Mouse (Mus musculus): ENCODE data around the gene Ptprd.

Gene Ptprd

DNA sequence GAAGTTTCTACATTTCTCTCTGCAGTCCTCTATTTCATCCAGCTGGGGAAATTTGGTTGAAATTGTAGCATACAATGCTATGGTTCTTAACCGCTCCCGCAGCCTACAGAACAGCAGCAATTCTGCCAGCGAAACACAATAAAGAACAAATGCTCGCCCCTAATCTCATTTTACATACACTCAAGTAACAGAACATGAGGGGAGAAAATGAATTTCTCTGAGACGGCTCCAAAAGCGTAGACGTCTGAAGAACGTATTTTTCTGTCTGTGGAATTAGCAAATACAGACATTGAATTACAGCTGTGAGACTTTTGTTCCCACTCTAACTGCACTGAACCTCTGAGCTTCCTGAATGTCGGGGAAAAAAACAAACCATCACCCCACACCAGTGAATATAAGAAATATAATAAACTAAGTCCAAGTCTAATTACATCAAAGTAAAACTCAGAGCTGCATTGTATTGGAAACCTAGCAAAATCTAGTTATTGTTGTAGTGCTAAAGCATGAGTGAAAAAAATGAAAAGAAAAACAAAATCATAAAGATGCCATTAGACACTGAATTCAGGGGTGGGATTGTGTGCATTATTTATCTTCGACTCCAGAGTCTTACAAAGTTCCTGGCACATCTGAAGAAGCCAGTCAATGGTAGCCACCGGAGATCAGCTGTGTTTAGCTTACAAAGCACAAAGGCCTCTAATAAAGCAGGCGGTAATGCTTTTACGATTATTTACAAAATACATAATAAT lies 2187.8 kb downstream of the Ptprd start:
- no peak for DNase-seq (ENCODE audit: low spot score)

DNA sequence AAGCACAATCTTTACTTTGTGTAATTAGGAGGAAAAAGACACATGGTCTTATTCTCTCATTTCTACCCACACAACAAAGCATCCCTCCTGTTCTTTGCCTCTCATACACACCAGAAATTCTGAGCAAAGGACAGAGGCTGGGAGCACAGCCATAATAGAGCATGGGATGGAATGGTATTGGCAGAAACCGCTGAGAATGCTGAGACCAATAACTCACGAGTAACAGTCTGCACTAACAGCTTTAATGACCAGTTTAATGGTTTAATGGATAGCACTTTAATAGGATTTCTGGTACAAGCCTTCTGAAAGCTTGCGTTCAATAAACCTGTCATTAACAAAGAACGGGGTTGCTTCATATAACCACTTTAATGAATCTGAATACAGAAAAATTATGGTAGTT lies 2190.1 kb downstream of the Ptprd start:
- no peak for DNase-seq (ENCODE audit: low spot score)

DNA sequence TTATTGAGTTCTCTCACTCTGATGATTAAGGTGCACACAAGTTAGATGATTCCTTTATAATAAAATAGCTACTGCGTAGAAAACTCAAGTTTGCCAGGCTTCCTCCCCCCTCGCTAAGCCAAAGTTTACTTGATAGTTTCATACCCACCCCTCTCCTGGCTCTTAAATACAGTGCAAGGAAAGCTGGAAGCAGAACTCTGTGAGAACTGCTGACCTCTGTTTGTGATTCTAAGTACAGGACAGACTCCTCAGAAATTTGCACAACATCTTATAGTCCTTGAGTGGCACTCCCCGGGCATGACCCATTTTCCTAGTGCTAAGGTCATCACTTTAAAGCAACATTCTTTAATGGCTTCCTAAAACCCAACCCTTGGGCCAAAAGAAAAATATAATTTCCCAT lies 2196.7 kb downstream of the Ptprd start:
- DNase-seq (ENCODE audit: low spot score), result no peak

DNA sequence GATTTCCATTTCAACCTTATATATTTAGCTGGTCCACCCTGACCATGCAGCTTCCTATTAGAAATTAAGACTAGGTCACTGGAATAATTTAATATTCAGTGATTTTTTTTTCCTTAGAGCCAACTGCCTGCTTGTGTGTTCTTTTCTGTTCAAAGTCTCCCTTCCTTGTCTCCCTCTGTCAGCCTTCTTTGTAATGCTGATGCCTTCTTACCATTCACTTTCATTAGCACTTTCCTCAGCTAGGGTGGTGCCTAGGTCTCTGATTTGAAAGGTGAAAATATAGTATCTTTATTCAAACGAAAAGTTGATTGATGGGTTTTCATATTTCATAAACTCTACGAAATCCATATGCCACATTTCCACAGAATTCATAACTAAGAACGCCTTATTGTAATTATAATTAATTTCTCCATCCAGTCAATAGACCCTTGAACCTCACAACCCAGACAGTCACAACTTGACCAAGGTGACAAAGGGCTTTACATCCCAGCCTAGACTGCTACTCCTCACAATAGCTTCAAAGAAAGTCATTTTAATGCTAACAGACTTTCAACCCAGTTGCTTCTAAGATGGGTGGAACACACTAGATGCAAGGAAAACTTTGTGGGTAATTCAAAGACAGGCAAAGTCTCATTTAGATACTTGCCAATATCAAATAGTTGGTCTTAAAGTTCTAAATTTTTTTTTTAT lies 2197.5 kb downstream of the Ptprd start:
- no peak for DNase-seq (ENCODE audit: low spot score)

DNA sequence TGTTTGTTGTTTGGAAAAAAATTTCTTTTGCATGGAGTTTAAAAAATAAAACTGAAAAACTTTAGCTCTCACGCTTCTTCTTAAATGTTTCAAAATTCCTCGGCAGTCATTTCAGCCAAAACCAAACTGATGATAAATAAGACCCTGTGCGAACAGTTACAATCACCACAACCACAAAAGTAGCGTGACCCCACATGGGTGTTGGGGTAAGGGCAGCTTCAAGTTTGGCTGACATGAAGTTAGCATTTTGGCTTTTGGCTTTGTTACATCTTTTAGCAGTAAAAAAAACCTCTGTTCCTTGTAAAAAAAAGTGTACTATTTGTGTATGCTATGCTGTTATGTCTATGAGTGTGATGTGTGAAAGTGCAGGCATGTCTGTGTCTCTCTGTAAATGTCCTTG lies 2203.2 kb downstream of the Ptprd start:
- DNase-seq (ENCODE audit: low spot score), result no peak

DNA sequence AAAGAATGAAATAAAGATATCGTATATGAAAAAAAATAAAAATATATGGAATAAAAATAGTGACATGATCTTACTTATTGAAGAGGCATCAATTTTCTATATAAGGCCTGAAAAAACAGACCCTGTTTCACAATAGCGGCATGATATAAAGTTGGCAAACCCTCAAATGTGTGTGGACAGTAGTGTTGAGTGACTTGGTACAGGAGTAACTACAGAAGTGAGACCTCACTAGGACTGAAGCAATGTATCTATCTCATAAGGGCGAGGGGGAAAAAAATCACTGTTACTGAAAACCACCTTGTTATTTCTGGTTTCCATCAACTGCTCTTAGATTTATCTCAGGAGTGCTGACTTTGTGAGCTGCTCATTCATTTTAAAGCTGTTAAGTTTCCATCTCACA lies 2204.5 kb downstream of the Ptprd start:
- DNase-seq (ENCODE audit: low spot score), result no peak

DNA sequence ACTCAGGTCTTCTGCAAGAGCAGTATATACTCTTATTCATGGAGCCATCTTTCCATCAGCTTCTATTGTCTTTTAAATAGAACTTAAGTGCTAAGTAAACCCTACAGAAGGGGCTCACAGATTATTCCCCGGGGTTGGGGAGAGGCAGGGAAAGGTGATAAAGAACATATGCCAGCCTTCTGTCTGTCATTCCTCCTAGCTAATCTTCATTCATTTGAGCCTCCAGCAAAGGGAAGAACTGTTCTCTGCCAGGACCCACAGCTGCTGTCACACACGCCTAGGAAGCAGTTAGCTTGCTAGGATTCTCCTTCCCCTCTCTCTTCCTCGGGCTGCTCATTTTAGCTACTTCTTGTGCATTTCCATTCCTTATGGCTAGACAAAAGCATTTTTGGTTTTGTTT lies 2205.0 kb downstream of the Ptprd start:
- DNase-seq (ENCODE audit: low spot score), result no peak

DNA sequence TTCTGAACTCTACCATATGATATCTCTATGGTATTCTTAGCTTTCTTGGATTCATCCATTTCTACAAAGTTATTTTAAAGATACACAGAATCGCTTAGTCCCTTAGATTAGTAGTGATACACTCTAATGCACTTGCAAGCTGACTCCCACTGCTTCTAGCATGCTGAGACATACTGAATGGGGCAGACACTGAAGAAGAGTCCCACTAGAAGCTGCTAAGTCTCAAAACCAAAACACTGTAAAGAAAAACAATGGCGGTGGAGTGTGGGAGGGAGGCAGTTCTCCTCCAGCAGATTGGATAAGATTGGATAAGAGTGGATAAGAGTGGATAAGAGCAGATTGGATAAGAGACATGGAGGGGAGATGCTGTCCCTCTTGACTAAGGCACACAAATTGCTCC lies 2207.6 kb downstream of the Ptprd start:
- DNase-seq (ENCODE audit: low spot score), result no peak

DNA sequence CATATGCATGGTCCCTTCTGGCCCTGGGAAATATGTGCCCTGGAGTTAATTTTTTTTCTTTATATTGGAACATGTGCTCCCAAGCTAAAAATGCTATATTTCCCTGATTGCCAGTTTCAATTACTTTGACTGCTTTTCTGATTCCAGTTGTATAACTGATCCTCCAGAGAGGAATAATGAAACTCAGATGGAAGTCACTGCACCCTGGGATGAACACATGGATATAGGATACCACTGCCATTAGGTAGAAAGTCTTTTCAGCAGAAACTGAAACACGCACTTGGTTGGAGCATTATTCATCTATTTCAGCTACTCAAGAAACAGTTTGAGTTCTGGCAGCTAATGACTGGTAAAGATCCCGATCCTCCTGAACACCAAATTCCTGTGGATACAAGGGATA lies 2211.5 kb downstream of the Ptprd start:
- no peak for DNase-seq (ENCODE audit: low spot score)

DNA sequence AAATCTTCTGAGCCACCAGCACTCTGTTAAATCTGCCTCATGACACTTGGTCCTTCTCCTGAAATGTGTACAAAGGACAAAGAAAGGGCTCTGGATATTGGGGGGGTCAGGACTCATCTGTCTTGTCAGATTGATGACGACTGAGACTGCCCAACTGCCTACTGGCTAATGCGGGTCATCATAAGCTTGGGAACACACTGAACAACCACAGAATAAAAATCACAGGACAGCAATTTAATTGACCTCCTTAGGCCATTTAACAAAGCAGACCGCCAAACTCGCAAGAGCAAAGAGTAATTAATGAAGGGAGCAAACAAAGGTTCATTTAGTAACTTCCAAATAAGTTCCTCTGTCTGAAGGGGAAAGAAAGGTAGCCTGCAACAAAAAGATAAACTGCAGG lies 2215.9 kb downstream of the Ptprd start:
- DNase-seq (ENCODE audit: low spot score), result no peak

DNA sequence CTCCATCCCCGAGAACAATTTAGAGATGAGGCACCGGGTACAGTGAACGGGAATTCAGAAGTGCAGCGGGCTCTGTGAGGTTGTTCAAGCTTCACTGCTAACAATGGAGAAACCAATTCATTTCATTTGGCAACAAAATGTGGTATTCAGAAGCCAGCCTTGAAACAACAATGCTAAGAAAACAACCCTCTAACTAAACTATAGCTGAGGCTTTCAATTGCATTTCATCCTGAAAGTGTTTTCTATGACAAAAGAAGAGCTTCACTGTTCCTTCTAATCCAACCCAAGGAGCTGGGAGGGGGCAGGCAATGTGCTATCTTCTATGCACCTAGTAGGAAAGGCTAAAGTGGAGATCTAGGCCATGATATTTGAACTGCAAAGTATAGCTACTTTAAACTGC lies 2217.2 kb downstream of the Ptprd start:
- DNase-seq (ENCODE audit: low spot score), result no peak

DNA sequence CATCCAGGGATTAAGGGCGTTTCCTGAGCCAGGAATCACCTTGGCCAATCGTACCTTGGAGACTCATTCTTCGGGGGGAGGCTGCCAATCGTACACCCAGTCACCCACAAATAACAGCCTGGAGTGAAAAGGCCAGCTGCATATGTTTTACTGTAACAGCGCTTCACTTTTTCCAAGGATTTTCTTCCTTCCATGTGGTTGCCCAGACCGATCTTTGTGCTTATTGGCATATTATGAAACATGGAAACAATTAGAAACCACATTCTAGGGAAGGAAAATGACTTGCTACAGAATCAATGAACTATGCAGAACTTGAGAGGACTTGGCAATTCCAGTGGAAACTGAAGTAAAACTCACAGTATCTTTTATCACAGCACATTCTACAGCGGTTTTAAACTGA lies 2218.7 kb downstream of the Ptprd start:
- DNase-seq (ENCODE audit: low spot score), result no peak

DNA sequence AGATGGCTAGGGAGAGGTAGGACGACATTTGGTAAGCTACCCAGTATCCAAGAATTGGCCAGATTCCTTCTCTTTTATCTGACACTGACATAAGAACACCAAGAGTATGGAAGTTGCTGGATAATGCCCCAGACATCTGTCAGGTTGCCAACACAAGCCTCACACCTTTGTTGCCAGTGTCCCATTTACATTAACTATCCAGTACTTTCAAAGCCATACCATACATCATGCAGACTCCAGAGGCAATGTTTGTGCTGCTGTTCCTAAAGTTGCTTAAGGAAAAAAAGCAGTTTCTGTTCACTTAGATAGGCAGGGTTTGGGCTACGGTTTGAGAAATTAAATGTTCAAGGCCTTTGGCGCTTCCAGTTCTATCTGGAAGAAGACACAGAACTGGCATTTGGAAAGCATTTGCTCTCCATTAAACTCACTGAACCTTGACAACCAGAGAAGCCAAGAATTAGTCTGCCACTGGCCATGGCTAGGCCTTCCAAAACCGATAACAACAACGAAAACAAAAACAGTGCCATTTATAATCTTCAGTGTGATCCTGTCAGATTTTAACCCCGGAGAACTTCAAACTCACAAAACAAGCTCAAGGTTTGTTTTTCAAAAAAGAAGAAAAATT lies 2220.0 kb downstream of the Ptprd start:
- DNase-seq (ENCODE audit: low spot score), result no peak

DNA sequence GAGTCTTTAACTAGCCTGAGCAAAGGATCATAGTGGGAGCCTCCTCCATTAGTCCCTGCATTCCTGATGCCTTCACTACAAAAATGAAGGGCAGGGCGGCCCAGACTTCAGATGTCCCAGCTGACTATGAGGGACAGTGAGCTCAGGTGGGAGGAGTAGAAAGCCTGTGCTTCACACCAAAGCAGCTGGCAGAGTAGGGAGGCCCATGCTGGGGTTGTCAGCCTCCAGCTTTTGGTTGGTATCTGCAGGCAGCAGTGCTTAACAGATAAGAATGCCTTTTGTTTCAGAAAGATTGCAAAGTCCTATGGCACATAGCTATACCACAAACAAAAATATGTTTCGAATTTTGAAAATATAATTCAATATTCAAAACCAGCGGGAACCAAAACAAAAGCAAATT lies 2237.0 kb downstream of the Ptprd start:
- DNase-seq (ENCODE audit: low spot score), result no peak

DNA sequence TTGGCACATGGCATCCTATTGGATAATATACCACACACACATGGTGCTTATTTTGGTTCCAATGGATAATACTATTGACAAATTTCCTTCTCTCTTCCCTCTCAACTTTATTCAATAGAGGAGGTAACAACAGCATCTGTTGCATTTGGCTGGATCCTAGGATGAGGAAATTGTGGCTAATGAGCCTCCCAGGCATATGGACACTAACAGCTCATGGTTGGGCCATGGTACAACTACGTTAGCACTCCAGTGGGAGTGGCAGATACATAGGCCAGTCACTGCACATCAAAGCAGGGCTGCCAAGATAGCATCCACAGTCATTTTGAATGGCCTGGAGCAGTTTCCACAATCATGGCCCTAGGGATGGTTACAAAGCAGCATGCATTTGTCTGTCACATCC lies 2238.4 kb downstream of the Ptprd start:
- no peak for DNase-seq (ENCODE audit: low spot score)

DNA sequence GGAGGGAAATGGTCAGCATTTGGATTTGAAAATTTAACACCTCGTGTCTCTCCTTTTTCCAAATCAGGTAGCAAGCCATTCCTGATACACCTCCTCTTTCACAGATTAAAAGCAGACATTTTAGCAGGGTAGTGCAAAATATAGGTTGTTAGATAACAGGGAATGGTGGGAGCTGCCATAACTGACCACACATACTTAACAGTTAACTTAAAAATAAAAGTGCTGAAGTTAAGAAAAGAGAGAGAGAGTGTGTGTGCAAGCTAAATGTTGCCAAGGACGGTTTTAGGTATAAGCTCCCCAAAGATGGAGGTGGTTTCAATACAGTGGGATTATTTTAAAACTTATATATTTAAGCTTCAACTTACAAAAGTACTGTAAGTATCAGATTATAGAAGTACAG lies 2241.8 kb downstream of the Ptprd start:
- DNase-seq (ENCODE audit: low spot score), result peak; percentile 14

DNA sequence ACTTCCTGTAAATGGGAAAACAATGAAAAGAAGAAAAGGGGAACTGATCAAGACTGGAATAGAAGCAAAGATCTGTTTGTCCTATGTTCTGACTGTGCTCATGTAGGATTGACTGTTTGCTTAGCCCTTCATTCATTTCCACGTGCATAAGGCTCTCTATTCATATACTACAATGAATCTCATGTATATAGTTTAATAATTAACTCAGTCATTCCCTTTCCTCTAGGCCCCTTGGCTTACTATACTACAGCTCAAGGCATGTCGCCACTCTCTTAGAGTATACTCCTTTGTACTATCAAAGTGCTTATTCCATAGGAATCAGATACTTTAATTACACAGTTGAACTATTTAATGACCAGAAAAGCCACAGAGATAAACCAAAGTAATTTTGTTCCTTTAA lies 2243.1 kb downstream of the Ptprd start:
- DNase-seq (ENCODE audit: low spot score), result no peak

DNA sequence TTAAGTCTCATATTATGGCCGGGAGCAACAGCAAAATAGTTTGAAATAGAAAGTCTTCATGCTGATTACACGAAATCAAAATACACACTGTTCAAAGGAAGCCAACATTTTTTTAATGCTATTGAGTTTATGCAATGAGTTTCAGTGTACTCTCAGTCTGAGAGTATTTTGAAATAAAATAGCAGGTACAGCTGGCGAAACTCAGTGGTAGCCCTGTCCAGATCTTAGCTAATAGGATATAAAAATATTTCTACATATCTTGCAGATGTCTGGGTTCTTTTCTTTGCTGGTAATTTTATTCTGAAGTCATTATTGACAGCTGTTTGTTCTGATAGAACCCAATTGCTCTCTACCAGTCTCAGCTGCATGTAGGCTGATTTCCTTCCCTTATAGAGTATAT lies 2246.0 kb downstream of the Ptprd start:
- DNase-seq (ENCODE audit: low spot score), result no peak

DNA sequence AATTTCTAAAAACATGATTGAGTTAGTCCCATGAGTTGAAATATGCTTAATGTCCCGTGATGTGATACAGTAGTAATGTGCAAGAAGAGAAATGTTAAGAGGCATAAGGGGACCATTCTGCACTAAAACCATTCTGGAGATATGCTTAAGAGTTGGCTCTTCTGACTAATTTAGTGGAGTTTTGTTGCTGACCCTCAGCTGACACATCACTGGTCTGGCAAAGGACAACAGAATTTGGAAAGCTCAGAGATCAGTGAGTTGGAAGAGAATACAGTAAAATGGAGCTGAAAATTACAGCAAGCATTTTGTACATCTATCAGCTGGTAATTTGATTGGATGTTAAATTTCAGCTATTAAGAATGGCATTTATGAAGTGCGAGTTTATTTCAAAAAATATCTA lies 2248.8 kb downstream of the Ptprd start:
- no peak for DNase-seq (ENCODE audit: low spot score)

DNA sequence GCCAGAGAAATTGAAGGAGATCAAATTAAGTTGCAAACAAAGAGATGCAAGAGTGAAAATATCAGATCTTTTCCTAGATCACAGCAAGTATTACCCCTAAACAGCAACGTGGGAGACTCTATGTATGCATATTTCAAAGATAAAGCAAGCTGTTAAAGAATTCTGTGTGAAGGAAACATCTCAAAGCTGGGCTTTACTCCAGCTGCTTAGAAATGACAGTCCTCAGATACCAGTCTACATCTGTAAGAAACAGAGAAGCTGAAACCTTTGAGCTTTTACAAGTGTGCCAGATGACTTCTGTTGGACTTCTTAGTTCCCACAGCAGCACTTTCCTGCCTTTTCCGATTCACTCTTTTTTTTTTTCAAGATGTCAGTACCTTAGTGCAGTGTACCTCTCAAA lies 2249.9 kb downstream of the Ptprd start:
- DNase-seq (ENCODE audit: low spot score), result no peak

DNA sequence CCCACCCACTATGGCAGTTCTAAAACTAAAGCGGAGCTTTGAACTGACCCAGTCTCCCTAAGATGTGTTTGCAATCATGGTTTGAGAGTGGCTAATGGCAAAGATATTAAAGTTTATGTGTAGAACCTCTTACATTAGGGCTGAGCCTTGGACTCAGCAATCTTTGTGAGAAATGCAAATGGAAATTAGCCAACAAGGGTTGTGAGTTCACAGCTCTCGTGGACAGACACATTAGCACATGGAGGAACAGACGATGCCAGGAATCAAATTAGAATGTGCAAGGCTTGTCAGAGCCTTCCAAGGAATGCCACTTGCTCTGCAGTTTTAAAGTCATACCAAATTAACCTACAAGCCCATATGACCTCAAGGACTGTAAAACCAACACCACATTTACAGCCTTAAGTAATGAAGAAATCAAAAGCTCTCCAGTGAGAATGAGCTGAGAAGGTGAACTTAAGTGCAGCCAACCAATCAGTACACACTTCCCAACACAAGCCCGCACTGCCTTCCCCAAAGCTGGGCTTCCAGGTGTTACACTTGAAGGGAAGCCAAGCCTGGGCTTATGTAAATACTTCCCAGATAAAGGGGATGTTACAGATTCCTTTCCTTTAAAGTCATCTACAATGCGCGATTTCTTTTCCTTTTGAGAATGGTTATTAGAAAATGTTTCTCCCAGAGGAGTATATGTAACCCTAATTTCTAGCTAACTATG lies 2258.3 kb downstream of the Ptprd start:
- DNase-seq (ENCODE audit: low spot score), result no peak

DNA sequence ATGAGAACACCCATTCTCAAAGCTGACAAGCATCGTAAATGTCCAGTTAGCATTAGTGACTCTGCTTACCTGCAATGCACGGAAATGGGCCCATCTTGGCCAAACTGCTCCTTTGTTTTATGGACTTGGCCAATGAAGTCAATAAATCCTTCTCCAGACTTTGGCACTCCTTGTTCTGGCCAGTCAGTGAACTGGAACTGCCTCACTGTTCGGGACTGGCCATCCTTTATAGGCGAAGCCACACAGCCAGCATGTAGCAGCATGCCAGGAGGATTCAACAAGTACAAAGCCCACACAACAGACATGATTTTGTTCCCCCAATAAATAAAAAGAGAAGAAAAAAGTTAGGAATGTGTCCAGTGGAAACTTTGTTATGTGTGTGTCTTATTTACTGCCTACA lies 2261.2 kb downstream of the Ptprd start:
- no peak for DNase-seq (ENCODE audit: low spot score)

DNA sequence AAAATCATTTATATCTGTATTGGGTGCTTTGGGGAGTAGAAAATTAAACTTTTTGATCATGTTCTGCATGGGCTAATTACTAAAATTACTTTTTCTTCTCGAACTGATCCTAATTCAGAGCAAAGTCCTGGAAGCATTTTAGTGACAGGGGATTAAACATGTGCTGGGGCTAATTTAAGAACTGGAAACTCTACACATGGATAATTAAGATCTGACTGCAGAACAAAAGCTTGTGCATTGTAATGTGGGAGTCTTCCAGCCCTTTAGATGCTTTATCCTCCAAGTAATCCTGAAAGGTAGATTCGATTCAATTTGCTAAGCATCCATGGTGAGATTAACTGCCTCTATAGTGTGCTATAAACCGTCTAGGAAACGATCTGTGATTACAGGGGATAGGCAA lies 2316.9 kb downstream of the Ptprd start:
- DNase-seq (ENCODE audit: low spot score), result no peak
